Mouse (Mus musculus) liver, embryonic 11.5 days (tissue): ENCODE measurements around the gene Ppargc1a. TPM values are rescaled to one million over a fixed set of nuclear protein-coding genes. Genes with fewer than 3 reads are reported as not detected.

Experiments used
- ATAC-seq: fragments of 200-750 bp; cut with Nextera tagmentation; replicated peaks from 2 replicates; pipeline ENCODE4 v1.8.0; 2017; ENCODE audit warnings: moderate number of reproducible peaks, mild to moderate bottlenecking, moderate TSS enrichment, moderate library complexity; ENCODE audit not compliant: low FRiP score
- DNase-seq: peaks from one replicate; pipeline ENCODE4 v3.0.0-alpha.2; 2017; ENCODE audit warnings: low spot score
- H3K27ac ChIP-seq: fragments of 300-500 bp; sonication (generic); 2 replicates; pipeline ENCODE4 v1.5.1; 2014; ENCODE audit warnings: mild to moderate bottlenecking, low read depth, low read length, control low read depth
- H3K27me3 ChIP-seq: fragments of 300-500 bp; sonication (generic); replicated peaks from 2 replicates; pipeline ENCODE4 v1.6.1; 2014; ENCODE audit warnings: low read length, mixed read lengths; ENCODE audit not compliant: control insufficient read depth, insufficient read depth
- H3K36me3 ChIP-seq: fragments of 300-500 bp; sonication (generic); 2 replicates; pipeline ENCODE4 v1.6.1; 2014; ENCODE audit warnings: mild to moderate bottlenecking, low read length, moderate library complexity, mixed read lengths; ENCODE audit not compliant: control insufficient read depth, insufficient read depth
- H3K4me1 ChIP-seq: fragments of 300-500 bp; sonication (generic); replicated peaks from 2 replicates; pipeline ENCODE4 v1.6.1; 2014; ENCODE audit warnings: low read length, mixed read lengths; ENCODE audit not compliant: control insufficient read depth, insufficient read depth
- H3K4me2 ChIP-seq: fragments of 300-500 bp; sonication (generic); 2 replicates; pipeline ENCODE4 v1.6.1; 2014; ENCODE audit warnings: mild to moderate bottlenecking, control low read depth, moderate library complexity
- H3K4me3 ChIP-seq: fragments of 300-500 bp; sonication (generic); 2 replicates; pipeline ENCODE4 v1.5.1; 2014; ENCODE audit warnings: low read depth, low read length, control low read depth
- H3K9ac ChIP-seq: fragments of 300-500 bp; sonication (generic); 2 replicates; pipeline ENCODE4 v1.6.1; 2014; ENCODE audit warnings: low read depth, low read length, control low read depth
- H3K9me3 ChIP-seq: fragments of 300-500 bp; sonication (generic); 2 replicates; pipeline ENCODE4 v1.6.1; 2016; ENCODE audit warnings: low read length, inconsistent platforms, mixed read lengths; ENCODE audit not compliant: control insufficient read depth
- WGBS: fragments of 180-500 bp; shearing (Covaris S2); extraction: QIAGEN DNeasy Blood & Tissue Kit; methylation state at CpG from one replicate; pipeline ENCODE4 v1.1.7; 2014; 5-methylcytosine and 5-hydroxymethylcytosine counted together
- polyA plus RNA-seq: library from polyadenylated mRNA; unstranded; fragments of >200 nt; fragmentation: Nextera tagmentation; extraction: Ambion mirVana; gene quantifications from 2 replicates; pipeline ENCODE4 v1.2.1, GENCODE M21; 2014

The Ppargc1a gene
- polyA plus RNA-seq, 1 experiment from 2014 or later, result 3.2 TPM

GRCm38 (mm10) chr5:51410006-51410405, 157.5 kb downstream of the Ppargc1a start:
- Histone ChIP-seq H3K27ac (no peak overlapping the region), H3K4me1 (no peaks in the 10 kb centered on the region), H3K4me3 (no peak overlapping the region), H3K9me3 (no peaks in the 10 kb centered on the region), H3K4me2 (no peak overlapping the region), H3K27me3 (no peaks in the 10 kb centered on the region), H3K9ac (no peak overlapping the region), H3K36me3 (no peaks in the 10 kb centered on the region)
- ATAC-seq (no peak), DNase-seq (no peak)
- WGBS, result 78% methylated on average over 1 of the region's 1 CpGs

- Histone ChIP-seq H3K4me2 (no peak overlapping the region), H3K27me3 (no peaks in the 10 kb centered on the region), H3K4me3 (no peak overlapping the region), H3K9me3 (no peaks in the 10 kb centered on the region), H3K27ac (no peak overlapping the region), H3K9ac (no peak overlapping the region), H3K4me1 (no peaks in the 10 kb centered on the region), H3K36me3 (no peaks in the 10 kb centered on the region)
- ATAC-seq, result no peak
- WGBS, result 62% methylated on average over 3 of the region's 3 CpGs
- DNase-seq, result no peak
Observed at GRCm38 (mm10) chr5:51406406-51406805, 161.1 kb downstream of the Ppargc1a start.
